Mouse (Mus musculus): Measurements from ENCODE around the gene Rab3a. TPM values are rescaled to one million over a fixed set of nuclear protein-coding genes. Genes with fewer than 3 reads are reported as not detected.
A peak's percentile ranks its signal among the peaks of the same experiment; 100 is the strongest.

Gene Rab3a
- total RNA-seq, 1 experiment from 2014 or later: 2.5 TPM

DNA sequence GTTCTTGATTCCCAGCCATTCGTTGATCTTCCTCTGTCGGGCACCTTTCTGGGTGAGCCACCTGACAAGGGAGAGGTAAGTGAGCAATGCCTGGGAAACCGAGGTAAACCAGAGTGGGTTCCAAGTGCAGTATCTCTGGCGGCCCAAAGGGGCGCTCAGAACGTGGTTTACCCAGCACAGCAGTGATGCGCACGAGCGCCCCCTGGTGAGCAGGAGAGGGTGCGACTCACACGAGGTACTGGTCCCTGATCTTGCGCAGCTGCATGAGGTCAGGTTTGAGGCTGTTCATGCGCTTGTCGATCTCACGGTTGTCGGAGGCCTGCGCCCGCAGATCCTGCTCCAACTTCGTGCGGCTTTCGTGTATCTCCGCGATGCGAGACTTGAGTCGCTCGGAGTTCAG lies 14.9 kb downstream of the Rab3a start:
- ATAC-seq (replicated peaks; ENCODE audit: insufficient number of reproducible peaks, low FRiP score, low TSS enrichment, poor library complexity, severe bottlenecking): peak; percentile 63

DNA sequence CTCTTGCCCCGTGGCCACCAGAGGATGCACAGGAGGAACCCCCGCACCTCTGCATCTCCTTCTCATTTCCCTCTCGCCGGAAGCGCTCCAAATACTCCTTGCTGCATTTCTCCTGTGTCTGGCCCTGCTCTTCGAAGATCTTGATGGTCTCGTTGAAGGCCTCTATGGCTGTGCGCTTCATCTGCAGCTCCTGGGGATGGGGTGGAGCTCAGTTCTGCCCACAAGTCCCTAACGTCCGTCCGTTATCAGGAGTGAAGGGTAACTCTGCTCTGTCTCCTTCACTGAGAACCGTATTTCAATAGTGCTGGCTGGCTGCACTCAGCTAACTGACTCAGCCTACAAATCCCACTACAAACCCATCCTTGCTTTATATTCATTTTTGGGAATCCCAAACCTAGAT lies 15.4 kb downstream of the Rab3a start:
- ATAC-seq (replicated peaks; ENCODE audit: insufficient number of reproducible peaks, low FRiP score, low TSS enrichment, poor library complexity, severe bottlenecking): no peak

DNA sequence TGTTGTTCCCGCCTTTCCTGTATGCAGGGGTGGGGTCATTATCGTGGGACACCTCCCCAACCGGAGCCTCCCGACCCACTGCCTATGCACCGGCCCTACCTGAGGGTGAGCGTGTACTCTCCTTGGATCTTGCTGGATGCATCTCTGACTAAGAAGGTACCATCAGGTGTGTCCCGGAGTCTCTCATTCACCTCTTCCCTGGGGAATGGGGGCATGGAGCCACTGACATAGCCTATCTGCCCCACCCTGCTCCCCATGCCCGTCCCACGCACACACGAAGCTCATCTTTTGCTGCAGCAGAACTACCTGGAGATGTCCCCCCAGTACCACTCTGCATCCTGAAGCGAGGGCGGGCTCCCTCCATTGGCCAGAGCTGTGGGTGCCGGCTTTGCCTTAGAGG lies 16.3 kb downstream of the Rab3a start:
- no peak for ATAC-seq (replicated peaks; ENCODE audit: insufficient number of reproducible peaks, low FRiP score, low TSS enrichment, poor library complexity, severe bottlenecking)

DNA sequence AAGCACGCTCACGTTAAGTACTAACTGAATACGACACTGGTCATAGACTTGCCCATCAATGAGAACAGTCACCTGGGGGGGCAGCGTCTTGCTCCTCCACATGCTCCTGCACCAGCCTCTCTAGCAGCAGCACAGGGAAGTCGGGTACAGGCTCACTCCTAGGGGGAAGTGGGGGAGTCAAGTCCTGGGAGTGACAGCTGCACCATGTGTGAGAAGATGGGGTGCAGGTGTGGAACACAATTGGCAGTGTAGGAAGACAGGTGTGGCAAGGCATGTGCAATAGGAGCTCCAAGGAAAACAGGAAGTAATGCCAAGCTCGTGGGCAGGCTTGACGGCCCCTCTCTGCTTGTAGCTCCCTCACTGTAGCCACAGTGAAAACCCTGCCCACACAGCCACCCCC lies 16.7 kb downstream of the Rab3a start:
- ATAC-seq (replicated peaks; ENCODE audit: insufficient number of reproducible peaks, low FRiP score, low TSS enrichment, poor library complexity, severe bottlenecking): no peak

DNA sequence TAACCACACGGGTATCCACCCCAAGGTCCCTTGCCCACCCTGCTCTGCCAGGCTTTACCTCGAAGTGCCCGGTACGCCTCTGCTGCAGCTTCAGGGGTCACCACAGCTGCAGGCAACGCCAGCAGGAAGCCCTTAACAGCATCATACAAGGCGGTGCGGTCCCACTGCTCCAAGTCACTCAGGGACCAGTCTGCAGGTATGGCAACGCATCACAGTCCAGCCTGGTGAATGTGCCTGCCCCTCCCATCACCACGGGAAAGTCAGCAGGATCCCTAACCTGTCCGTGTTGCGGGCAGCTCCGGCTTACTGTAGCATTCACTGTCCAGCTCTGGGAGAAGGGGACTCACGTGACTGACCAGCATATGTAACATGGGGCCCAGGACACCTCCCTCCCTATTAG lies 17.6 kb downstream of the Rab3a start:
- ATAC-seq (replicated peaks; ENCODE audit: insufficient number of reproducible peaks, low FRiP score, low TSS enrichment, poor library complexity, severe bottlenecking): no peak

DNA sequence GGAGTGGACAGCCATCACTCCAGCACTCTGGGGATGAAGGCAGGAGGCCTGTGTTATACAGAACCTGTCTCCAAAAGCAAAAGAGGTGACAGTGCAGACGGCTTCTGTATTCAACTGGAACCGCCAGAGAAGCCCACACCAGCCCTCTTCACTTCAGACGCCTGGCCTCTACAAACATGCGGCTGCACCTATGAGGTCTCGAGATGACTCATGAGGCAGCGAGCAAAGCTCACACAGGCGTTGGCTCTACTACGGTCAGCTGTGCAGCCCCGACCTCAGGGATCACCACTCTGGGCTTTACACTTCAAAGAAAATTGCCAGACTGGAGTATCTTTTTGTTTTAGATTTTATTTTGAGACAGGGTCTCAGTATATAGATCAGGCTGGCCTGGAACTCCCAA lies 18.4 kb downstream of the Rab3a start:
- ATAC-seq (replicated peaks; ENCODE audit: insufficient number of reproducible peaks, low FRiP score, low TSS enrichment, poor library complexity, severe bottlenecking): no peak

DNA sequence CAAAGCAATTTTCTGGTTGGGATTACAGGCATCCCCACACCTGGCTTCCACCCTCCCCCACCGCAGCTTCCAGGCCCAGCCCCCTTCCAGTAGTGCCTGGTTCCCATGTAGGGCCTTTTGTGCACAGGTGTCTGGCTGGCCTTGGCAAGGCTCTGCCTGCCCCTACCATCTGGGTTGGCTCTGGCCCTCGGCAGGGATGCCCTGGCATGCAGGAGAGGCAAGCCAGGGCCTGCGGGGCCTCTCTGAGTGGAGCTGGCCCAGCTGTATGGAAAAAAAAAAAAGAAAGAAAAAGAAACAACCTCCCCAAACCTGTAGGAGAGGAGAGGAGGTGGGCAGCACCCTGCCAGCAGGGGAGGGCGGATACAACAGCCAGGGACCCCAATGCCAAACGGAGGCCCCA lies 18.9 kb downstream of the Rab3a start:
- ATAC-seq (replicated peaks; ENCODE audit: insufficient number of reproducible peaks, low FRiP score, low TSS enrichment, poor library complexity, severe bottlenecking): no peak

DNA sequence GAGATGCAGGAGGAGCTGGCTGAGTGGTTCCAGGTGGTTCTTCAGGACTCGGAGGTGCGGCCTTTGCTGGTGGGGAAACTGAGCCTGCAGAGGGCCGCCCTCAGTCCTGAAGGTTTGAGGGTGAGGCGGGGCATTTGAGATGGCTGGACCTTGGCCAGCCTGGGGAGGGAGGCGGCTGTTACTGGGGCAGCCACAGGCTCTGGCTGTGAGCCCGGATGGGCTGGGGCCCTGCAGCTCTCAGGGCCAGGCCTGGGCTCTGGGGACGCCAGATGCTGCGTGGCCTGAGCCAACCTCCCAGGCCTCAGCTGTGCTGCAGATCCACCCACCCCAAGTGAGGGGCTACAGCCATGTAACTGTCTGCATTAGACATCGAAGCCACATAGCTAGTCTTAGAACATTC lies 19.4 kb downstream of the Rab3a start:
- ATAC-seq (replicated peaks; ENCODE audit: insufficient number of reproducible peaks, low FRiP score, low TSS enrichment, poor library complexity, severe bottlenecking): no peak

DNA sequence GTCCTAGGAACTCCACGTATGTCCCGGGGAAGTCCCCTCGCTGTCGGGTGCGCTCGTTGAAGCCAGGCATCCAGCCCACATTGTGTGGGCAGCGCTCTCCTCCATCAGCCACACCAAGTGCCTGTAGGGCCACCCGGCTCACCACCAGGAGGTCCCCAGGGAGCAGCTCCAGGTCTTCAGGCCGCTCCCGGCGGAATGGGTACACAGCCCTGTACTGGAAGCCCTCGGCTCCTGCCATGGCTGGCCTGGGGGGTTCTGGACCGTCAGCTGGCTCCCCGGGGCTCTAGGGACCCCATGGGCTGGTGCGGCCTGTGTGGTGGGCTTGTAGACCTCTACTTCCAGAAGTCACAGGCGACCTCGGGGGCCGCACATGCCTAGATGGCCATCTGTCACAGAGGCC lies 20.3 kb downstream of the Rab3a start:
- no peak for ATAC-seq (replicated peaks; ENCODE audit: insufficient number of reproducible peaks, low FRiP score, low TSS enrichment, poor library complexity, severe bottlenecking)

DNA sequence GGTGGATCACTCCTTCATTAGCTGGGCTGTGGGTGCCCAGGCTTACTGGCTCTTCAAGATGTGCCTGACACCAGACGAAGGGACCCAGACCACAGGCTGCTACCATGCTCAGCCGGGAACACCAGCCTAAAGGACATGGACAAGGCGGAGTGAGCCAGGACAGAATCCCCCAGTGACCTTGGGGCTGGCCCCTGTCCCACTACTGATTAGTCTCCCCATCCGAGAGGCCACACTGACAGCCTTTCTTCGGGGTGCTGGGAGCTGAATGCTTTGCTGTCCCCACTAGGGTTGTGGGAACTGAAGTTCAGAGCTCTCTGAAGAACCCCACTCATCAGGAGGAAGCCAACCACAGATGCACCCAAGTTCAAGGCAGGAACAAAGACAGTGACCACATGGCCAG lies 20.7 kb downstream of the Rab3a start:
- no peak for ATAC-seq (replicated peaks; ENCODE audit: insufficient number of reproducible peaks, low FRiP score, low TSS enrichment, poor library complexity, severe bottlenecking)

DNA sequence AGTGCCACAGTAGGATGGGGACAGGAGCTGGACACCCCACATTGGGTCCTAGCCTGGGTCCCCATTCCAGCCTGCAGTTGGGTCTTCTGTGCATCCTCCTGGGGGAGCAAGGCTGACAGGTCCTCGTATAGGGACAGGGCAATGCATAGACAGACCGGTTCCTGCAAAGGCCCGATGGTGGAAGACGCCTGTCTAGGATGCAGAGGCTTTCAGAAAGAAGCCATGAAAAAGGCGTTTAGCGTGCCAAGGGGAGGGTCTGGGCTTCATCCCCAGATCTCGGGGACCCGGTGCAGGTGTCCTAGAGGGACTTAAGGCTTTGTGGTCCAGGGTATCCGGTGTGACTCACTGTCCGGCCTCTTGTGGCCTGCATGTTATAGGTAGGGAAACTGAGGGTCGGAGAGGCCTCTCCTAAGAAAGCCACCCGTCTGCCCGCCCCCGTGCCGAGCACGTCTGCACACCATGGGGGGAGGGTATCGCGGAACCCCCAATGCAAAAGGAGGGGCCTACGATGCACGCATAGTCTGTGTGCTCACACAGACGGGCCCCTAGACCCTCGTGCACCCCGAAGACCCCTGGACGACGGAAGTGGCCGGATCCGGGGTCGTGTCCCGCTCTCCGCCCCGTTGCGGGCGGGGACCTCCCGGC lies 21.5 kb downstream of the Rab3a start:
- ATAC-seq (replicated peaks; ENCODE audit: insufficient number of reproducible peaks, low FRiP score, low TSS enrichment, poor library complexity, severe bottlenecking): no peak

DNA sequence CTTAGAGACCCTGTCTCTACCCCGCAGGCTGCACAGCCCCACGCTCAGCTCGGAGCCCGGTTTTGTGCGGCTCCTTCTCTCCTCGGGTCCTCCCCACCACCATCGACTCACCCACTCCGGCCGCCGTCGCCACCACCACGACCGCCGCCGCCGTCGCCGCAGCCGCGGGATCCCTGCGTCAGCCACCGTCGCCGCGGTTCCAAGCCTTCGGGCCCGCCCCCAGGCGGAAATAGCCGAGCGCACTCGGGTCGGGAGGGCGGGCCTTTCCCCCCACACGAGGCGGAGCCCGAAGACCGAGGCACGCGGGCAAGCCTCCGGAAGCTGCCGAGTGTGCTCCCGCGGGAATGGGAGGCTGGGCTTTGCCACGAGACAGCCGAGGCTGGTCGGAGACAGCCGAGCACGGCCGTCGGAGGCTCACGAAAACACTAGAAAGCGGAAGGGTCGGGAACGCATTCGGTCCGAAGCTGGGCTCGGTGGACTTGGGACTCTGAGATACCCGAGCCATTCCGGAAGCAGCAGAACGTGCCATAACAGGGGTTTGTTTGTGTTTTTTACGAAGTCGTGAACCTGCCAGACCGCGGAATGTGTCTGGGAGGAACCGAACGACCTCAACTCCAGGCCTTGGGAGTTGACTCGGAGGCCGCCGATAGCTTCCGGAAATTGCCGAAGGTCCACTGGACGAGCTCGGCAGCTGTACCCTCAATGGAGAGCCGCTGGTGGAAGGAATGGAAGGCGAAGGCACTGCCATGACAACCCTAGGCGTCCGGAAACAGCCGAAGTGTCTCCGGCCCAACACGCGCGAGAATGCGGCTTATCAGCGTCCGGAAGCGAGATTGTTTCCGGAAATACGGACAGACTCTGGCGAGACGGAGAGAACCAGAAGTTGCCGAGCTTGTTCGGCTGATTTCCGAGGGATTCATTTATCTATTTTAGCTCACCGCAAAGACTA lies 22.3 kb downstream of the Rab3a start, which contains the start of gene Pik3r2:
Pik3r2 (minus strand) TSS at position 218 of the 949 bp plus-strand sequence.
- peak; percentile 77 for ATAC-seq (replicated peaks; ENCODE audit: insufficient number of reproducible peaks, low FRiP score, low TSS enrichment, poor library complexity, severe bottlenecking)

DNA sequence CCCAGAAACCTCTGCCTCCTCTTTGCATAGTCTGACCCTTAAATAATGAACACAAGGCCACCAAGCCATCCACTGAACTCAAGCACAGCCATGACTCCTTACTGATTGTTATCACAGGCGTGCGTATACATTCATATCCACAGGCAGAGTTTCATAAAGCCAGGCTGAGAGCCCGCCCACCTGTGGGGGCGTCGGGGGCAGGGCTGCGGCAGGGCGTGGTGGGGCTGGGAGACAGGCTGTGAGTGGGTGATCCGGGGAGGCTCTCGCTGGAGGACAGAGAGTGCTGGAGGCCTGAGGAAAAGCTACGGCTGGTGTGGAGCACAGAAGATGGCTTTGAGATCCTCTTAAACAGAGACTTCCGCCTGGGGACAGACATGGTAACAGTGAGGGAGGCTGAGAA lies 25.6 kb downstream of the Rab3a start:
- ATAC-seq (replicated peaks; ENCODE audit: insufficient number of reproducible peaks, low FRiP score, low TSS enrichment, poor library complexity, severe bottlenecking): no peak

DNA sequence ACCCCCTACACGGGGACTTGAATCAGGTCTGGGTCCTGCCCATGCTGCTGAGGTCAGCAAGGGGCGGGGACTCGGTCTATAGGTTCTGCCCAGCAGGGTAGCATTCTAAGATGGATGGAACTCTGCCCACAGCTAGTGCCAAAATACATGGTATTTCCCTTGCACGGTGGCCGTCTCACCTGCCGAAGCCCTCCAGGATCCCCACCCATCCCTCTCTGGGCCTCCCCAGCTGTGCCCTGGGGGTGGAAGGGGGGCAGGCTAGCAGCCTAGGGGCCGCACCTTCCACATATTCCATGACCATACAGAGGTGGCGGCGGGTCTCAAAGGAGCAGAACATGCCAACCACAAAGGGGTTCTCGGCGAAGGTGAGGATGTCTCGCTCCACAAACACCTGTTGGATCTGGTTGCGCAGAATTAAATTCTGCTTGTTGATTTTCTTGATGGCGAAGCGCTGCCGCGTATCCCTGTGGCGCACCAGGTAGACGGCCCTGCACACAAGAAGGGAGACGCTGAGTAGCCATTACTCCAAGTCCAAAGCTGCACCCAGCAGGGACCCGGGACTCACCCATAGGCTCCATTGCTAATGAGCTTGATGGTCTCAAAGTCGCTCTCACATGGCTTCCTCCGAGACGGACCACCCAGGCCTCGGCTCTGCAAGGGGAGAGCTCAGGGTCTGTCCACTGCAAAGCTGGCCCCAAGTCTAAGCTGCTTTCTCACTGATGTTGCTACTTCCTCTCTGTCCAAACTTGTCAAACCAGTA lies 32.0 kb downstream of the Rab3a start:
- no peak for ATAC-seq (replicated peaks; ENCODE audit: insufficient number of reproducible peaks, low FRiP score, low TSS enrichment, poor library complexity, severe bottlenecking)

DNA sequence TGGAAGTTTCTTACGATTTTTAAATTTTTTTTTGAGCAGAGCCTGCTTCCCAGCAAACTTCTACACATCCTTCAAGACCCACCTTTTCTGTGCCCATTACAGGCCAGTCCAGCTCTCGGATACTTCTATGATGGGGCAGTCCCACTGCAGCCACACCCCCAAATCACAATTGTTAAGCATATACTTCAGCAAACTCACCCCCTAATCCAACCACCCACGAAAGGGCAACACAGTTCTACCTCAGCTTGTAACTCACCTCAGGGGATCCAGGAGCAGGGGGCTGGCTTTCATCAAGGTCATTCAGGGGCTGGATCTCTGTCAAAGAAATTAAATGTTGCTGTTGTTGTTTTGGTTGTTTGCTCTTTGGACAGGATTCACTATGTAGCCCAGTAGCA lies 32.6 kb downstream of the Rab3a start:
- no peak for ATAC-seq (replicated peaks; ENCODE audit: insufficient number of reproducible peaks, low FRiP score, low TSS enrichment, poor library complexity, severe bottlenecking)

DNA sequence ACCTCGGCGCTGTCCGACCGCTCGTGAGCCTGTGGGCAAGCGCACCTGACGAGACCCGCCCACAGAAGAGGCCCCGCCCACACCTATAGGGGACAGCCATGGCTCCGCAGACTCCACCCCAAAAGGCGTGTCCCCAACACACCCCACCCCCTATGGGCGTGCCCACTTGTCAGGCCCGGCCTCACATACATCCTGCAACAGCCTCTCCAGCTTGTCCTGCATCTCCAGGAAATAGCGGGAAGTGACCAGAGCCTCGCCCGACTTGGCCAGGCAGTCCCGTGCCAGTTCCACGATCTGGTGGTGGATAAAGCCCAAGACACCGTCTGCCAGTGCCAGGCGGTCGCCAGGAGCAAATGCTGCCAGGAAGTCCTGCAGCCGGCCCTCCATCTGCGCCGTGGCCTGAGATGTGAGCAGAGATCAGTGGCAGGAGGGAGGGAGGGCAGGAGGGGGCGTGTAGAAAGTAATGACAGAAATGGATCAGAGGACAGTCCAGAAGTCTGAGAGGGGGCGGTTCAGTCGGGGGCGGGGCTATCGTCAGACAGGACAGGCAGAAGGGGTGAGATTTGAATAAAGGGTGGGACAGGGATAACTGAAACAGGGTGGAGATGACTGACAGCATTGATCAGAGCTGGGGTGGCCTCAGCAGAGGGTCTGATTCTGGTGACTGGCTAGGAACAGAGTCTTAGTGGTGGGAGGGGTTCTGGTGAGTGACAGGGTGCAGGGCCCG lies 33.6 kb downstream of the Rab3a start:
- ATAC-seq (replicated peaks; ENCODE audit: insufficient number of reproducible peaks, low FRiP score, low TSS enrichment, poor library complexity, severe bottlenecking): no peak

DNA sequence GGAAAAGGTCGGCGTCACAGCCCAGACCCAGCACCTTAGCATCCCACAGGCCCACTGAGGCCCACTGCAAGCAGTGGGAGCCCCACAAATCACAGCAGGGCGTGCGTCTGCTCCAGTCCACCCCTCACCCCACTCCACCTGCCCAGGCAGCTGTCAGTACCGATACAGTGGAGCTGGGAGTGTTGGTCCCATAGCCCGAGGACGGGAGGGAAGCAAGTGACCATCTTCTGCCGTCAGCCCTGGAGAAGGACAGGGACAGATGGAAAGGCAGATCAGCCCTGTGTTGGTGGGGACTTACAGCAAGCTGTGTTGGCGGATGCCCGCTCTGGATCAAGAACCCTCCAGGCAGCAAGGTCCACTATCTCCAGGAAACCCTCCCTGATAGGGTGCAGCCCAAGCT lies 34.6 kb downstream of the Rab3a start:
- ATAC-seq (replicated peaks; ENCODE audit: insufficient number of reproducible peaks, low FRiP score, low TSS enrichment, poor library complexity, severe bottlenecking): no peak

DNA sequence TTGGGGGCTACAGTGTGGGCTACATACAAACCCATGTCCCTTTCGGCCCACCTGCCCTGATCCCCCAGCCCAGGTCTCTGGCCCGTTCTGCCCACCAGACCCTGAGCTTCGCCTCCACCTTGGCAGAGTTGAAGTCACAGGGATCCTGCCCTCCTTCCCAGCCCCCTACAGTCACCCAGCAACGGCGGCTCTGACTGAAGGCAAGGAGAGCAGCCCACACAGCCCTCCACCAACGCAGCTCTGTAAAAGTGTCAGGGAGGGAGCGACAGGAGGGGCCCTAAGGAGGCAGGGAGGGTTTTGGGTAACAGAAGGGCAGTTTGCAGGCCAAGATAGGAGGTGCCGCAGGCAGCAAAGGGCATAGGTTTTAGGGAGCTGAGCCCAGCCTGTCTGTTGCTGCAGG lies 36.4 kb downstream of the Rab3a start:
- no peak for ATAC-seq (replicated peaks; ENCODE audit: insufficient number of reproducible peaks, low FRiP score, low TSS enrichment, poor library complexity, severe bottlenecking)

DNA sequence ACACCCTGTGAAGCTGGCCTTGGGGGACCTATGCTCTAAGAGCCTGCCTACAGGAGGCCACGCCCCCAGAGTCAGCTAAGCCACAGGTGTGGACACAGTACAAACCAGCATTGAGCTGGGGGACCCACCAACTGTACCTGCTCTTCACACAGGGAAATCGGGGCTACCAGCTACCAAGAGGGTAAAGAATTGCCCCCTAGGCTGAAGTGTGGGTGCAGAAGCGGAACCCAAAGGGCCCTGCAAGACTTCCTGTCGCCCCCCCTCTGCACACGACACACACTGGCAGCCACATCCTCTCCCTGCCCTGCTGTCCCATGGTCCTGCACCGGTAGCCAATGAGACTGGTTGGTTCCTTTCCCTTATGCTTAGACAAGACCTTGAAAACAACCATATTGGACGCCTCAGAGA lies 36.8 kb downstream of the Rab3a start:
- ATAC-seq (replicated peaks; ENCODE audit: insufficient number of reproducible peaks, low FRiP score, low TSS enrichment, poor library complexity, severe bottlenecking): peak; percentile 68

All from monocyte, adult 5-6 weeks (primary cell).